Mouse (Mus musculus) ovary, adult 18-20 months (tissue): ENCODE measurements around the gene Cops7a.

ENCODE experiments used
- DNase-seq: peaks from one replicate; pipeline ENCODE4 v3.0.0; 2022; ENCODE audit warnings: low spot score, mixed read lengths

The Cops7a gene

GRCm38 (mm10) chr6:124918331-124918690 is 47.0 kb downstream of the Cops7a start:
- no peak for DNase-seq

DNA sequence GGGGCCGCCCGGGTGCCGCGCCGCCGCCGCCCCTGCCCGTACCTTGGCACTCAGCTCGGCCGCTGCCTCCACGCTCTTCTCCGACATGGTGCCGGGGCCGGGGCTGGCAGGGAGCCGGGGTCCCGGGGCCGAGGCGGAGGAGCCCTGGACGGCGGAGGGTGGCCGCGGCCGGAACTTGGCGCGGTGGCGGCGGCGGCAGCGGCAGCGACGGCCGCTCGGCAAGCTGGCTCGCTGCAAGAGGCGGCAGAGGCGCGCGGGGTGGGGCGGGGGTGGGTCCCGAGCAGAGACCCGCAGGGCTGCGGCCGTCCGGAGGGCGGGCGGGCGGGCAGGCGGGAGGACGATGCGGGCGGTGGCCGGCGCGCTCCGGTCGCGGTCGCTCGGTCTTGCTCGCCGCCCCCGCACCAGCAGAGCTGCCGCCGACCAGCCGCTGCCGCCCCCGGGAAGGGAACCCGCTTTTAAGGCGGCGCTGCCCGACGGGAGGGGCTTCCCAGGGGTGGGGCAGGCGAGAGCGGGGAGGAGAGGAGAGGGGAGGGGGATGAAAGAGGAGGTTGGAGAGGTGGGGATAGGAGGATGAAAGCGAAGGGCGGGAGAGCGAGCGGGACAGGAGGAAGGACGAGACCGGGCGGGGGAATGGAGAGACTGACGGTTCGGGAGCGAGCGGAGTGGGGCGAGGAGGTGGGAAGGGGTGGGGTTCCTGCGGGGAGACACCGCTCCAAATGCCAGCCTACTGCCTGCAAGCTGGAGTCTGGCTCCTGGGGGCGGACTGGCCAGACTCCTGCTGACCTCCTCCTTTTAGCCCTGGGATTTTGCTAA is 47.6 kb downstream of the Cops7a start:
- peak; percentile 98 for DNase-seq

DNA sequence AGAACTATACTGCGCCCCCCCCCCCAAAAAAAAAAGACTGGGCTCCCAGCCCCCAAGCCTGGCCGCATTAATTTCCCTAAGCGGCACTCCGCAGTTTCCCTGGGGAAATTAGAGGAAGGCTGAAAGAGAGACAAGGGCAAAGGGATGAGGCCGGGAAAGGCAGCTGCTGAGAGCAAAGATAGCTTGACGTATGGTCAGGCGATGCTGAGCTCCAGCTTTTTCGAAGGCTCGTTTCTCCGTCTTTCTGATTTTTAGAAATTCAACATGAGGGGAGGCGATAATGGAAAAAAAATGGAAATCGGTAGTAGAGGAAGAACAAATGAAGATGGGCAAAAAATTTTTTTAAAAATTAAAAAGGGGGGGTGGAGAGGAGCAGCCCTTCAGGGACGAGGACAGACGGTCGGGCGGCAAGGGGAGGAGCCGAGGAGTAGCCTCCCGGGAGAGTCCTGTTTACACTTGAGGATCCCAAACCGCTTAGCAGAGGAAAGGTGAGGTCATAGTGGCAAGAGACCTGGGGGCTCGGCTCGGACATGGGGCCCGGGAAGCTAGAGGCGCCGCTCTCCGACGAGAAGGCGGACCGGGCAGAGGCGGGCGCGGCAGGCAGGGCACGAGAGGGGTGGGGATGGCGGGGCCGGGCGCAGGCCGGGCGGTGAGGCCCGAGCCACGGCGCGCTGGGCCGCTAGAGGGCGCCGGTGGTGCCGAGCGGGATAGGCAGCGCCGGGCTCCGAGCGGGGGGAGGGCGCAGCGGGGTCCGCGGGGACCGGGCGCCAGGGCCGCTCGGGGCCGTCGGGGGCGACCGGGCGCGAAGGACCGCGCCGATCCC is 48.4 kb downstream of the Cops7a start:
- DNase-seq, result peak; percentile 81

- no peak for DNase-seq
These were observed 49.2 kb downstream of the Cops7a start for GRCm38 (mm10) chr6:124915942-124916694.

GRCm38 (mm10) chr6:124915160-124915941 is 50.0 kb downstream of the Cops7a start:
- DNase-seq, result no peak

- DNase-seq, result no peak
These were observed 50.8 kb downstream of the Cops7a start for GRCm38 (mm10) chr6:124914511-124914910.

GRCm38 (mm10) chr6:124913721-124914285 is 51.5 kb downstream of the Cops7a start:
- no peak for DNase-seq

DNA sequence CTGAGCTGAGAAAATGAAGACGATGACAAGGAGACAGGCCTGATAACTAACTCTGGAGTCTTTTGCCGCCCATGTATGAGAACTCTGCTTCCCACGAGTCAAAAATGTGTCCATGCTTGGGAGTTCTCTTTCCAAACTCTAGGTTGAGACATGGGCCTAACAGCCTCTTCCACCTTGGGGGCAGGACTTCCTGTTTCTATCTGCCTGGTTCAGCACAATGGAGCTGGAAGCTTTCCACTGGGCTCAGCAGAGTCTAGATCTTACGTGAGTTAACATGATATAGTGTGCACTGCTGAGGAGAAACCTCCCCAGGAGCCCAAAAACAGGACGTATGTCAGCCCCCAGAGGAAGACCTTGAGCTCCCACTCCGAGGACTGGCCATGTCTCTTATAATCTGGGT is 52.1 kb downstream of the Cops7a start:
- no peak for DNase-seq

DNA sequence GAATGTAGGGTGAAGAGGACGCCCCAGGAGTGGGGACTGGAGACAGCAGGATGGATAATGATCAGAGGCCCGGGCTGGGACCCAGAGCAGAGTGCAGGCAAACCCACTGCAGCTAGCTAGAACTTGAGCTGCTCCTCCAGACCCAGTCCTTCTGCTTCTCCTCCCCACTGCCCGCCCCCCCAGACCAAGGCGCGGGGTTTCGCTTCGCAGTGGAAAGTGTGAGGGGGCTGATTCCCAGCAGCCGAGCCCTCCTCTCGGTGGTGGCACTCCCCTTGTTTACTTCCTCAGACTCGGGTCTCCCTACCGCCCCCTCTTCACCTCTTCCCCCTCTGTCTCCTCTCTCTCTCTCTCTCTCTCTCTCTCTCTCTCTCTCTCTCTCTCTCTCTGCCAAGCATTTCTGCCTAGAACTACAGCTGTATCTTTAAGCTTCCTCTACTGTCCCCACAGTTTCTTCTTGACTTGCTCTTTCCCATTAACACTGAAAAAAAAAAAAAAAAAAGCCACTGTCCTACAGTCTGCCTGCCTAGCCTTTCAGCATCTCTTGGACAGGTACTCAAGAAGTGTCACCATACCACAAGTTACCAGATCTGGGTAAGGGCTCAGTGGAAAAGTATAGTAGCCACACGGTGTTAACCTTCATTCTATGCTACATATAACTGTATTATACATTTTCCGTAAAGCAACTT is 53.7 kb downstream of the Cops7a start, which contains the start of gene Lag3:
TSS of gene Lag3 (minus strand) at position 173 of the 686 bp plus-strand sequence.
- DNase-seq, result no peak

- no peak for DNase-seq
These were observed 55.3 kb downstream of the Cops7a start for GRCm38 (mm10) chr6:124910032-124910431.
